Mouse (Mus musculus) gastrocnemius, postnatal 14 days (tissue): ENCODE results near the gene Tbrg4. TPM values are rescaled to one million over a fixed set of nuclear protein-coding genes. Genes with fewer than 3 reads are reported as not detected.
A peak's percentile ranks its signal among the peaks of the same experiment; 100 is the strongest.

Experiments
- DNase-seq: peaks from one replicate; pipeline ENCODE4 v3.0.0; 2021; ENCODE audit warnings: mixed read lengths
- intact Hi-C: fragments of 180-260 bp; cut with DNase I; formaldehyde crosslinking; loops from one replicate; pipeline ENCODE4 v1.15.1; 2025; ENCODE audit warnings: low total_unique reads
- total RNA-seq, 2 experiments: library from RNA; stranded (reverse); gene quantifications; 2 replicates each; pipeline ENCODE4 v1.2.3; 2021

Tbrg4 gene
- total RNA-seq, 2 experiments from 2014 or later, result 63.5 to 64.6 TPM

- intact Hi-C loops, result no loop called here
- DNase-seq, result no peak
Observed at GRCm38 (mm10) chr11:6596616-6597015, 29.3 kb downstream of the Tbrg4 start.

GRCm38 (mm10) chr11:6596205-6596604 lies 29.7 kb downstream of the Tbrg4 start:
- intact Hi-C loops, result no loop called here
- DNase-seq, result no peak

- no peak for DNase-seq
- intact Hi-C loops, result no loop called here
Observed at GRCm38 (mm10) chr11:6595339-6595738, 30.5 kb downstream of the Tbrg4 start.

DNA sequence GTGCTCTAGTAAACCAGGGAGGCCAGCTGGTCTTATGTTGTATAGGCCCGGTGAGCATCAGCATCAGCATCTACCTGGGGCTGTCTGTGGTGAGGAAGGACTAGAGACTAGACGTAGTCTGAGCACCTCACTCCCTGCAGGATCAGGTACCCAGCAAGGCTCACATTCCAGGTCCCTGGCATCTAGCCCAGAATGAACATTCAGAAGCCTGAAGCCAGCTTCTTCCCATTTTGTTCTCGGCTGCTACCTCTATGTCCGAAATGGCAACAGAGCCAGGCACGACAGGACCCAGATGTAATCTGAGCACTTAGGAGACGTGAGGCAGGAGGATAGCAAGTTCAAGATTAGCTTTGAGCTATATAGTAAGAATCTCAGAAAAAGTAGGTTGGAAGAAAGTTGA lies 31.0 kb downstream of the Tbrg4 start:
- no peak for DNase-seq
- intact Hi-C loops, result no loop called here

DNA sequence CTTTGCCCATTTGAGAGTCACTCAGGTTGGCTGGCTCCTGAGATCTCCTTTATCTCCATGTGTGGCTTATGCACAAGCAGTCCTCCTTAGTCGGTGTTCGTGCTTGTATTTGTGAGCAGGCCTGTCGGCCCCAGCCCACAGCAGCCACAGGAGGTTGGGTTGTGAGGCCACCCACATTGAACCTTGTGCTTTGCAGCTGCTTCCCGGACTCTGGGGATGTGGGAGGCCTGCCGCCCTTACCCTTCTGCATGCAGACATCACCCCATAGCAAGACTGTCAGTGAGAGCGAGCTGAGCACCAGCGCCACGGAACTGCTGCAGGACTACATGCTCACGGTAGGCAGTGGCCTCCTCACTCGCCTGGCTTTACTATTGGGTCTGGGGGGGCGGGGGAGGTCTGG lies 32.5 kb downstream of the Tbrg4 start:
- no peak for DNase-seq
- intact Hi-C loops, result no loop called here

- intact Hi-C loops, result no loop called here
- no peak for DNase-seq
Observed at GRCm38 (mm10) chr11:6590933-6591675, 34.8 kb downstream of the Tbrg4 start.

DNA sequence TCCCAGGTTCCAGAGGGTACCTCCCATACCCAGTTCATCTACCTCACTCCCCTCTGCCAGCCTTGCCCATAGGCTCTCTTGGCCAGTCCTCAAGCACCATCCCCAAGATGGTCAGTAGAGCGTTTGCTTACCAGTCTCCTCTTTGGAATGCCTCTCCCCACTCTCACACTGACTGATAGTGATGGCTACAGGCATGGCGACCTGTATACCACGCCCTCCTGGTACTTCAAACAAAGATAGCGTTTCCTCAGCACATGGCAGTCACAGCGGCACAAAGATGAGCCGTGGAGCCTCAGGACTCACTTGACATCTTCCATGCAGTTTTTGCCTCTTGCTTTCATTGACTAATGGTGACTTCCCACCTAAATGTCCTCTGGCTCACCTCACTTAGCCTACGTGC lies 36.0 kb downstream of the Tbrg4 start:
- DNase-seq, result no peak
- intact Hi-C loops, result no loop called here

DNA sequence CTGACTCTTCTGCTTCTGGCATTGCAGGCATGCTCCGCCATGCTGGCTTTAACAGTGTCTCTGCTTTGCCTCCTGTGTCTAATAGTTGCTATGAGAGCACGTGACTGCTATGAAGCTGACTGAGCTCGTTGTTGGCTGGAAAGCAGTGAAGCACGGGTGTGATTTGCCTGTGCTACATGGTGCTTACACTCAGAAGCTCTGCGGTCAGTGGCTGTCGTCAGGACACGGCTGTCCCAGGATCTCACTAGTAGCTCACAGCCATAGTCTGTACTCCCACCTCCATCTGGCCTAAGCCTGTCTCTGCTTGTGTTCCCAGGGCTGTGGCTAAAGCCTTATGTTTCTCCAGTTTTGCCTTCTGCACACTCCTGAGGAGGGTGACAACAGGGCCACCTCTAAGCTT lies 37.6 kb downstream of the Tbrg4 start:
- intact Hi-C loops, result no loop called here
- DNase-seq, result no peak

DNA sequence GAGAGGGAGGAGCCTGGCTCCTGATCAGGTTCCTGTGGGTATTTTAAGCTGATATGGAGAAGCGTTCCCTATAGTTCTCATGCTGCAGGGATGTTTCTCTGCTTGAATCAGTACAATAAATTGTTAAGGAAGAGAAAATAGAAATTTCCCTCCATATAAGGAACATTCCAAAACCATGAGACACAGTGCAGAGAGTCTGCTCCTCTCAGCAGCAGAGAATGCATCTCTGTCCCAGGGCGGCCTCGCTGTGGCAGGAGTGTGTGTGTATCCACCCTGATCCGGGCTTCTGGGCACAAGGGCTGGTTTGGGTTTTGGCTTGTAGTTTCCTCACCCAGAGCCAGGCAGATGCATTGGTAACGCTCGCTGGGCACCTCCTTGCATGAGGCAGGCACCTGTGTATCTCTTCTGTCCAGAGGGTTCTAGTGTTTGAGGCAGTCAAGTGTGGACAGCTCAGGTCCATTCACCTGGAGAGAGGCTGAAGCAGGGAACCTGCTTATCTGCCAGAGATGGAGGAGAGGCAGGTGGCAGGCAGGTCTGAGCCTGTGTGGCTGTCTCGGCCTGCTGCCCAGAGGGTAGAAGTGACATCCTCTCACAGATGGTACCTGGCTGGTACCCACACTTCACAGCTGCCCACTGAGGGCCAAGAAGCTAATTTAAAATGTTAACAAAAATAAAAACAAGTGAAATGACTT lies 38.5 kb downstream of the Tbrg4 start:
- no peak for DNase-seq
- intact Hi-C loops, result no loop called here

DNA sequence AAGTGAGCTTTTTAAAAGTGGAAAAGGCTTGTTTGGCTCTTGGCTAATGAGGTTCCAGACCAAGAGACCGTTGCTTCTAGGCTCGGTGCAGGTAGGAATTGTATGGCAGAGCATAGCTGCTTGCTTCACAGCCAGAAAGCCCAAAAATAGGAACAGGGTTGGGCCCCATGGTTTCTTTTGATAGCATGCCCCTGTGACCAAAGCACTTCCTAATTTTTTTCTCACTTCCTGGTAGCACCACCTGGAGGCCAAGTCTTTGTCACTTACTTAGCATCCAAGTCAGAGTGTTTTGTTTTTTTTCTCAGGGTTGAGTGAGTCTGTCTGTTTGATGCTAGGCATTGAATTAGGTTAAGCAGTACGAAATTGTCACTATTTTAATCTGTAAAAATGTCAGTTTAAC lies 39.2 kb downstream of the Tbrg4 start:
- intact Hi-C loops, result no loop called here
- no peak for DNase-seq

DNA sequence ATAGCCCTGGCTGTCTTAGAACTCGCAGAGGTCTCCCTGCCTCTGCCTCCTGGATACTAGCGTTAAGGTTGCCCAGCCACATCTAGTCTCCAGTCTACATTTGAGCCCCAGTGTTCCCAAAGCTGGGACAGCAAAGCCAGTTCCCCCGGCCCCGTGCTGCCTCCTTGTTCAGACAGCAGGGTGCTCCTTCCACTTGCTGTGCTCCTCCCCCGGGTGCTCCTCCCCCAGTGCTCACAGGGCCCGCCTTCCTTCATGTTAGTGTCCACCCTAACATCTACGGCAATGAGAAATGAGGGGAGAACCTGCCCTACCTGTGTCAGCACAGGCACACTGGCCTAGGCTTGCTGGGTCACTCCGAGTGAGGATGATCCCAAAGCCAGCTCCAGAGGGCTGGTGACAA lies 40.1 kb downstream of the Tbrg4 start:
- DNase-seq, result no peak
- intact Hi-C loops, result no loop called here

DNA sequence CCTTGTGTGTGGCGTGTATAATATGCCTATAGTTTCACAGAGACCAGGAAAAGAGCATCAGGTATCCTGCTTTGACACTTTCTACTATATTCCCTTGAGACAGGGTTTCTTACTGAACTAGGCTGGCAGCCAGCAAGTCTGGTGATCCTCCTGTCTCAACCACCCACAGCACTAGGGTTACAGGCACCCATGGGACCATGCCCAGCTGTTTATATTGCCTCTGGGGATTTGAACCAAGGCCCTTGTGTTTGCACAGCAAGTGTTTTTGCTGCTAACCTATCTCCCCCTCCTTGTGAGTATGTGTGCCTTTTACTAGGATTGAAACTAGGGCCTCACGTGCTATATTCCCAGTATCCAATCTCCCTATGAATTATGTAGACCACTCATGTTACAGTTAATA lies 44.3 kb downstream of the Tbrg4 start:
- DNase-seq, result no peak
- intact Hi-C loops, result no loop called here

DNA sequence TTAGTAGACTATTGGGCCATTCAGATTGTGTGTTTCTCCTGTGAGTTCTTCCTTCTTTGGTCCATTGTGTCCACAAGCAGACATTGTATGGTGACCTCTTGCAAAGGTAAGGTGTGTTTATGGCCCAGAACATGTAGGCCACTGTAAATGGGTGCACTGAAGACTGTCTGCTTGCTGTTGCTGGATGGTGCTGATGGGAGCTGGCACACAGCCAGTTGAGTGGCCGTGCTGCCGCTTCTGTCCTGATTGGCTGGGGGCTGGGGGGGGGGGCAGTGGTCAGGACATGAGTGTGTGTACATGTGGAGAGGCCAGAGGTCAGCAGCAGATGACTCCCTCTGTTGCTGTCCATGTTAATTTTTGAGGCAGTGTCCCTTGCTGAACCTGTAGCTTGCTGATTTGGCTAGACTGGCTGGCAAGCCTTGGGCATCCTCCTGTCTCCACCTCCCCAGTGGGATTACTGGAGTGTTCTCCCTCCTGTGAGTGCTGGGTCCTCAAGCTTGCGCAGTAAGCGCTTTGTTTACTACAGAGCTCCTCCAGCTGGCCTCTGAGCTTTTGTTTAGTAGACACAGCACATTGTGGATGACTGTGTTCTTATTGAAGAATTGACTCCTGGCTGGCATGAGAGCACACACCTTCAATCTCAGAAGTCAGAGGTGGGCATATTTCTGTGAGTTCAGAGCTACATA lies 45.7 kb downstream of the Tbrg4 start:
- intact Hi-C loops, result no loop called here
- DNase-seq, result no peak

DNA sequence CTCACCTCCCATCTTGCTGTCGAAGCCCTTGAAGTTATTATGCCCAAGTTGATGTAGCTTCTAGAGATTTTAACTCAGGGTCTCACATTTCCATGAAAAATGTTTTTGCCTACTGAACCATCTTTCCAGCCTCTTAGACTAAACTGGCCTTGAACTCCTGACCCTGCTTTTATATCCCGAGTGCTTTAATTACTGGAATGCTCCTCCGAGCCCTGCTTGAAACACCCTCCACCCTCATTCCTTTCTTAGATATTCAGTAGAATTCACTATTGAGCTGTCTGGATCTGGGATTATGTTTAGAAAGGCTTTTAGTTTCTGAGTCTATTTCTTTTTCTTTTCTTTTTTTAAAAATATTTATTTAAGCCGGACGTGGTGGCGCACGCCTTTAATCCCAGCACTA lies 46.5 kb downstream of the Tbrg4 start:
- intact Hi-C loops, result no loop called here
- no peak for DNase-seq

GRCm38 (mm10) chr11:6576151-6576550 lies 49.7 kb downstream of the Tbrg4 start:
- no peak for DNase-seq
- intact Hi-C loops, result no loop called here

DNA sequence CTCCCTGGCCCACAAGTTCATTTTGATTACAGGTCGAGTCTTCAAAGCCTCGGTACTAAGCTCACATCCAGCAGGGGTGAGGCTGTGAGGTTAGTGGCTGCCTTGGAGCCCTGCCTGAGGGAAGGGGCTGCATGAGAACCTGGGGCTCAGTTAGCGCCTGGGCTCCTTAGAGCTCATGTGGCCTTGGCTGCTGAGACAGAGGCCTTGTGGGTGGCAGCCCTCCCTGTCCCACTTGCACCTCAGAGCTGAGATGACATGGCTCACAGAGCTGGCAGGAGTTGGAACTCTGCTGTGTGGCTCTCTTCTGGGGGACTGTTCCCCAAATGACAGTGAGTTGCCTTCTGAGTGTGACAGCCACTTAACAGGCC lies 56.5 kb downstream of the Tbrg4 start:
- intact Hi-C loops, result no loop called here
- DNase-seq, result no peak

DNA sequence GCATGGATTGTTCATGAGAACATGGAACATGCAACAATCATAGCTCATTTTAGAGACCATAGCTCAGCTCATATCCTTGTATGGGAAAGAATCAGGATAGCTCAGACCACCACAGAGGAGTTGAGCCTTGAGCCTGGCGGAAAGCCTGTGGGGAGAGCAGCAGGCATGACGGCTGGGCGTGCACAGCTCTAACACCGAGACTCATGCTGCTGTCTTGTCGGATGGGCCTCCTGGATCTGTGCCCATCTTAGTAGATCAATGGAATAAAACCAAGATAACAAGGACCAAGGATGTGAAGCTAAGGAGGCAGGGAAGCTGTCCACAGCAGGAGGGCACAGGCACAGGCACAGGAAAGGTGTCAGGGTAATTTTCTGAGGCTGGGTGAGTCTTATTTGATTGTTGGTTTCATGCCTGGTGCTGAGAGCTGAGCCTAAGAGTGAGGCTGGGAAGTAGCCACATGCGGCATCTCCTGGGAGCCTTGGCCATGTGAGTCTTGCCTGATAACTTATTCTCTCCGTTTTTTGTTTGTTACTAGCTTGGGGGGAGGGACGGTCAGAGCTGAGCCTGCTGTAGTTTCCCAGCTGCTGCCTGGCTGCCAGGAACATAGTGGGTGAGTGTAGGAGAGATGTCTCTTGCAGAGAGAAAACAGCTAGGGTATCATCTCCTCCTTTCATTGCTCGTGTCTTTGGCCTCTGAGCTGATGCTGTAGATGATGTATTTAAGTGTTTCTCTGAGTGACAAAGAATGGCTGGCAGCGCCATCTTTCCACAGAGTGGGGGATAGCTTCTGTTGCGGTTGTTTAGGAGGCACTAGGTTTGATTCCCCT lies 57.1 kb downstream of the Tbrg4 start:
- peak; percentile 46 for DNase-seq
- intact Hi-C loops, result no loop called here

DNA sequence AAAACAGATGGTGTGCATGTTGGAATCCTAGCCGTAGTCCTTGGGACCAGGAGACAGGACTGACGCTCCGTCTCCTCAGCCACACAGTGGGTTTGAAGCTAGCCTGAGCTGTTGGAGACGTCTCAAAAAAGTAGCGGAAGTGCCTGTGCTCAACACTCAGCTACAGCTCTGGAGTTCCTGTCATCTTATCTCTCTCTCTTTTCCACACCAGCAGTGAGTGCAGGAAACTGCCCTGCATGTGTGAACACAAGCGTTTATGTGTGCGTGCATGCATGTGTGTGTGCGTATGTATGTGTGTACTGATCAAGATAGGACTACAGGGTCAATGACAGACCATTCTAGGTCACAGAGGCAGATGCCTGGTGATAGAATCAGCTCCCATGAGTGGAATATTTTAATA lies 57.9 kb downstream of the Tbrg4 start:
- intact Hi-C loops, result no loop called here
- DNase-seq, result no peak

DNA sequence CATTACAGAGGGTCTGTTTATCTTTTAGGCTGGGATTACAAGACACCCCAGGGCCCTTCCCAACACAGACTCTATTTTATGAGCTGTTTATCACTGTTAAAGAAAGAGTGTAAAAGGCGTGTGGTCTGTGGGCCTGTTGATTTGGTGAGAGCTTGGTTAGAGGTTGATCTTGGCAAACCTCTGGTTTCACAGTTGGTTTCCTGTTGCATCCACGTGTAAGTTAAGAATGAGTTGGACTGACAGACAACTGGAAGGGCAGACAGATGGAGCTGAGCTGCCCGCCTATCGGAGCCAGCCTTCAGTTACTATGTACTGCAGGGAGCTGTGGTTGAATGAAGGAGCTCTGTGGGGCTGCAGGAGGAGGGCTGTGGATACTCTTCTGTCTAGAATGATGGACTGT lies 59.4 kb downstream of the Tbrg4 start:
- DNase-seq, result no peak
- intact Hi-C loops, result no loop called here
